Comparison of ENCODE assay signal across 11 mouse cellular contexts in genomic region chr8:127988887-127989286, GRCm38 (mm10).
"Had no signal": no experiment of that assay in that cellular context is flagged by ENCODE, and none has a peak within 500 bp of the region (broad histone marks: within the 10 kb centered on the region; RNA-seq: fewer than 3 reads in every experiment).

No protein-coding gene starts in this region.

- DNase-seq: kidney, adult 18-20 months; kidney, adult 9 months; kidney, postnatal 14 days; kidney, postnatal 4 days; left cerebral cortex, postnatal 4 days; lung, adult 18-20 months; lung, postnatal 10 days; lung, postnatal 36 days; retina, postnatal 1 day; right cerebral cortex, postnatal 25 days; thymus, postnatal 25 days had no signal
